Mouse (Mus musculus) megakaryocyte, embryonic 14.5 days (primary cell): ENCODE measurements around the gene 2310061N02Rik. TPM values are rescaled to one million over a fixed set of nuclear protein-coding genes. Genes with fewer than 3 reads are reported as not detected.

Experiments used
- H3K27me3 ChIP-seq: replicated peaks from 2 replicates; pipeline ENCODE3; 2012; ENCODE audit warnings: inconsistent platforms
- H3K36me3 ChIP-seq: replicated peaks from 2 replicates; pipeline ENCODE3; 2012; ENCODE audit warnings: low read length, inconsistent platforms, mixed read lengths
- H3K4me1 ChIP-seq: 2 replicates; pipeline ENCODE4 v1.6.1; 2012; ENCODE audit warnings: inconsistent platforms
- H3K4me3 ChIP-seq: replicated peaks from 2 replicates; pipeline ENCODE3; 2012; ENCODE audit warnings: moderate library complexity, mild to moderate bottlenecking, inconsistent platforms
- H3K9me3 ChIP-seq: 2 replicates; pipeline ENCODE4 v1.6.1; 2012; ENCODE audit warnings: inconsistent platforms
- FLI1 ChIP-seq: IDR thresholded peaks from 2 replicates; pipeline ENCODE4 v1.6.1; 2012; ENCODE audit warnings: low read length, inconsistent platforms, mixed read lengths
- GATA1 ChIP-seq: IDR thresholded peaks from 3 replicates; pipeline ENCODE4 v1.6.1; 2012; ENCODE audit warnings: mixed read lengths, low read length, inconsistent platforms, borderline replicate concordance
- polyA plus RNA-seq: library from polyadenylated mRNA; stranded (reverse); fragments of >175 nt; gene quantifications from 2 replicates; pipeline ENCODE4 v1.2.3, GENCODE M21; 2012; ENCODE audit warnings: low replicate concordance; ENCODE audit not compliant: insufficient read depth

2310061N02Rik gene
- polyA plus RNA-seq, 1 experiment: not detected

- Histone ChIP-seq H3K9me3 (no peaks in the 10 kb centered on the region), H3K4me1 (no peaks in the 10 kb centered on the region), H3K4me3 (no peak overlapping the region), H3K27me3 (no peaks in the 10 kb centered on the region), H3K36me3 (no peaks in the 10 kb centered on the region)
- TF ChIP-seq GATA1 (no peak), FLI1 (no peak)
Measured at GRCm38 (mm10) chr16:88701072-88701864, 6.5 kb downstream of the 2310061N02Rik start.

DNA sequence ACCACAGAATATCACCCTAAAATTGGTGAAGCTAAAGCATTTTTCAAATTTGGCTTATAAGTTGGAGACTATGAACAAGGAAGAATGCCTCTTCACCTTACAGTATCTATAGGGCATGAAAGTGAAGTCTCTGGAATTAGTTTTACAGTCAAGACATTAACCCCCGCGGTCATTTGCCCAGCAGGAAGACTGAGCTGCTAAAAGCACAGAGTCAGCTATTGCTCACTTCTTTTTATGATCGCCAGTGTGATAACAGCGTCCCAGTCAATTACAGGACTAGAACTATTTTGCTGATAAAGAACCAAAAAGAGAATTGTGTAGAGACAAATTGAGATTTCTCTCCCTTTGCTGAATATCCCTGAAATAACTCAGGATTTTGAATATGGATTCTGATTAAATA lies 11.5 kb downstream of the 2310061N02Rik start:
- Histone ChIP-seq H3K27me3 (no peaks in the 10 kb centered on the region), H3K9me3 (peaks cover 6% of the 10 kb centered on the region; the same call in 1 of the 2 replicates), H3K4me1 (no peaks in the 10 kb centered on the region), H3K4me3 (no peak overlapping the region), H3K36me3 (no peaks in the 10 kb centered on the region)
- TF ChIP-seq FLI1 (no peak), GATA1 (no peak)

DNA sequence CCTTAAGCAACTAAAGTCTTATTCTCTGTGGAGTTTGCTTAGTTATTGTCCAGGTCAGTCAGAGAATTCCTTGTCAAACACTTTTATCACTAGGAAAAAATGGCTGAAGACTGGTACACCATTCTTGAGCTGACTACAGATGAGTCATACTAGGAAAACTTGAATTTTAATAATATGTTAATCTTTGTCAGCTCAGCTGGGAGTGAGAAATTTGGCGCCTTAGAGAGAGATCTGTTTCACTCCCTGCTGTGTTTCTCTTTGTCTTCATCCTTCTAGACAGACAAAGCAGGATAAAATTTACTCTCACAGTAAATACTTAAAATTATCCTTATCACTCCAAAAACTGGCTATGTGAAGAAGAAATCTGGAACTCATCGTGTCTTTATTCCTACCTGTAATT lies 26.5 kb downstream of the 2310061N02Rik start:
- H3K9me3 ChIP-seq: peaks cover 15% of the 10 kb centered on the region
- no peaks in the 10 kb centered on the region for H3K4me1 ChIP-seq
- no peaks in the 10 kb centered on the region for H3K36me3 ChIP-seq
- H3K27me3 ChIP-seq: no peaks in the 10 kb centered on the region
- TF ChIP-seq FLI1: no peak
- TF ChIP-seq GATA1: no peak
- H3K4me3 ChIP-seq: no peak overlapping the region

DNA sequence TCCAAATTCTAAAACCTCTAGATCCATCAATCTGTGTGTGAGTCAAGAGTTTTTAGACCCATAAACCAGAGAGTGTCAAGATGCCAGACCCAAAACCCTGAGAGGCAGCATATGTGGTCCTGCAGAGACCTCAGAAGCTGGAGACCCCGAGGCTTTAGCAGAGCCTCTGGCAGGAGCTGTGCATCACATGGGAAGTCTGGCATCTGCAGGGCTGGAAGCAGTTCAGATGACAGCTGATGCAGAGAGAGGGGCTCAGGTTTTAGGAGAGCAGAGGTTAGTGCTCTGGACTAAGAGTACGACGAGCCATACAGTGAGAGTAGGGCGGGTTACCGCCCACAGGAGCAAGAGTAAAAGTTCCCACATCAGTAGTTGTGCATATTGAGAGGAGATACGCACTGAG lies 28.7 kb downstream of the 2310061N02Rik start:
- Histone ChIP-seq H3K4me1 (no peaks in the 10 kb centered on the region), H3K36me3 (no peaks in the 10 kb centered on the region), H3K9me3 (peaks cover 15% of the 10 kb centered on the region), H3K4me3 (no peak overlapping the region), H3K27me3 (no peaks in the 10 kb centered on the region)
- TF ChIP-seq FLI1: no peak
- TF ChIP-seq GATA1: no peak

- H3K9me3 ChIP-seq: 0 out of 2 replicates have a peak, but pooled peaks cover 2% of the 10 kb centered on the region
- TF ChIP-seq GATA1: no peak
- TF ChIP-seq FLI1: no peak
- H3K4me1 ChIP-seq: no peaks in the 10 kb centered on the region
- H3K36me3 ChIP-seq: no peaks in the 10 kb centered on the region
- H3K4me3 ChIP-seq: no peak within 1 kb of the TSS
- H3K27me3 ChIP-seq: no peaks in the 10 kb centered on the region
Measured at GRCm38 (mm10) chr16:88671571-88671970, 36.2 kb downstream of the 2310061N02Rik start, which contains the start of gene Krtap27-1. Gene Krtap27-1 (minus strand): TSS chr16:88671671.

DNA sequence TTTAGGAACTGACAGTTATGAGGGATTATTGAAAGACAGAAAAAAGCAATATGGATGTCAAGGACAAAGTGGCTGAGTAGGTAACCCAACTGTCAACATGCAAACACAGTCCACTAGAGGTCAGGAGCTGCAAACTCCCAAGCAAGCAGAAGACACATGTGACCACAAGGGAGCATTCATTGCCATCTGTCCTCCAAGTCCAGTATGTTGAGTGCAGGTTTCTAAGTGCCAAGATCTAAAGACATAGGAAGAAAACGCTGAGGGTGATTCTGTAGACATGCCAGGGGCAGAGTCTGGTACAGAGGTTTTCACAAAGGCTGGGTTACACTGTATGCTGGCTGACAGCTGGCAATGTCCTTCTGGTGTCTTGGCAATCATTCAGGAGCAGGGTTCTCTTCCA lies 50.3 kb downstream of the 2310061N02Rik start:
- Histone ChIP-seq H3K9me3 (no peaks in the 10 kb centered on the region), H3K4me3 (no peak overlapping the region), H3K27me3 (no peaks in the 10 kb centered on the region), H3K36me3 (no peaks in the 10 kb centered on the region), H3K4me1 (no peaks in the 10 kb centered on the region)
- TF ChIP-seq FLI1 (no peak), GATA1 (no peak)

Other genes starting within 250 kb of the 2310061N02Rik start
- gene Cldn17, start 201.0 kb downstream of the 2310061N02Rik start, polyA plus RNA-seq: not detected in 2 replicates
- not detected in 2 replicates for gene Cldn8, start 144.8 kb downstream of the 2310061N02Rik start, polyA plus RNA-seq
- gene Krtap24-1, start 95.7 kb downstream of the 2310061N02Rik start, polyA plus RNA-seq: not detected in 2 replicates
- not detected in 2 replicates for gene 2310079G19Rik, start 80.3 kb downstream of the 2310061N02Rik start, polyA plus RNA-seq
- gene Krtap26-1, start 60.2 kb downstream of the 2310061N02Rik start, polyA plus RNA-seq: not detected in 2 replicates
- gene Krtap27-1, start 36.3 kb downstream of the 2310061N02Rik start, polyA plus RNA-seq: not detected in 2 replicates
- not detected in 2 replicates for gene Krtap13-1, start 20.9 kb upstream of the 2310061N02Rik start, polyA plus RNA-seq
- gene Krtap13, start 43.7 kb upstream of the 2310061N02Rik start, polyA plus RNA-seq: not detected in 2 replicates
- not detected in 2 replicates for gene 2310034C09Rik, start 50.9 kb upstream of the 2310061N02Rik start, polyA plus RNA-seq
- gene 2310057N15Rik, start 66.2 kb upstream of the 2310061N02Rik start, polyA plus RNA-seq: not detected in 2 replicates
- gene Gm5965, start 69.9 kb upstream of the 2310061N02Rik start, polyA plus RNA-seq: not detected in 2 replicates
- gene Gm20741, start 104.3 kb upstream of the 2310061N02Rik start, polyA plus RNA-seq: not detected in 2 replicates
- not detected in 2 replicates for gene Krtap15, start 112.3 kb upstream of the 2310061N02Rik start, polyA plus RNA-seq
- not detected in 2 replicates for gene Krtap14, start 118.2 kb upstream of the 2310061N02Rik start, polyA plus RNA-seq
- not detected in 2 replicates for gene Krtap19-1, start 161.4 kb upstream of the 2310061N02Rik start, polyA plus RNA-seq
- gene Krtap19-2, start 166.3 kb upstream of the 2310061N02Rik start, polyA plus RNA-seq: not detected in 2 replicates
- gene Krtap19-3, start 170.1 kb upstream of the 2310061N02Rik start, polyA plus RNA-seq: not detected in 2 replicates
- gene Krtap19-4, start 177.1 kb upstream of the 2310061N02Rik start, polyA plus RNA-seq: not detected in 2 replicates
- not detected in 2 replicates for gene Krtap19-5, start 188.5 kb upstream of the 2310061N02Rik start, polyA plus RNA-seq
- not detected in 2 replicates for gene Krtap19-9b, start 224.3 kb upstream of the 2310061N02Rik start, polyA plus RNA-seq